In the genomic region with DNA sequence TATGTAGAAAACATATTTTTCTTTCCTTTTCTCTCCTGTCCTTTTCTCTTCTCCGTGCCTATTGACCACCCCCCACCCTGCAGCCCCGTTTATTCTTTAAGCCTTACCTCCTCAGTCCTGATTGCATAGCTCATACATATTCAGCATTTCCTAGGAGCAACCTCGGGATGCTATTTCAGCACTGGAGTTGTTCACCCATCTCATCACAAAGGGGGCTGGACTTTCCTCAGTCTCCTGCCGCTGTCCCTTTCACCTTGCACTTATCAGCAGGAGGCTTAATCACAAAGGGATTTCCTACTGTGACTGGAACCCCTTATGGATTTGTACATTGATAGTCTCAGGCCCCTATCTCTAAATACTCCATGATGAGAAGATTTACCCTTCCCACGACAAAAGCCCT, we compare ENCODE assay signal across 23 mouse cellular contexts. TPM values are rescaled to one million over a fixed set of nuclear protein-coding genes. Genes with fewer than 3 reads are reported as not detected.
DNase-seq lines count a peak whose midpoint lies in the region; ATAC-seq and TF ChIP-seq lines count a peak whose summit lies in the region.
"Had no signal": no experiment of that assay in that cellular context is flagged by ENCODE, and none has a peak within 500 bp of the region (broad histone marks: within the 10 kb centered on the region; RNA-seq: fewer than 3 reads in every experiment).

No protein-coding gene starts in this region.

- H3K4me2 ChIP-seq in forebrain, embryonic 11.5 days (ENCODE audit: low read depth, low read length, severe bottlenecking) = peak overlapping the region; percentile 24; the same call in 1 of the 2 replicates
- no peak overlapping the region for H3K4me2 ChIP-seq in forebrain, postnatal 0 days (ENCODE audit: low read depth)
- peak overlapping the region; percentile 12 for H3K4me2 ChIP-seq in midbrain, embryonic 13.5 days (replicated peaks)
- H3K4me2 ChIP-seq in neural tube, embryonic 12.5 days (replicated peaks) = no peak overlapping the region; the same call in 1 of the 2 replicates
- H3K4me2 ChIP-seq: heart, embryonic 15.5 days had no signal

- peak overlapping the region; percentile 57; the same call in 1 of the 2 replicates for H3K27ac ChIP-seq in forebrain, embryonic 11.5 days (ENCODE audit: low read depth, low read length)
- H3K27ac ChIP-seq in forebrain, postnatal 0 days (ENCODE audit: low read depth, low read length) = no peak overlapping the region
- peak overlapping the region; percentile 65; the same call in 1 of the 2 replicates for H3K27ac ChIP-seq in midbrain, embryonic 13.5 days
- H3K27ac ChIP-seq in midbrain, embryonic 10.5 days (replicated peaks) = no peak overlapping the region
- 0 out of 2 replicates have a peak overlapping the region, but pooled peaks have one; percentile 4 for H3K27ac ChIP-seq in neural tube, embryonic 12.5 days
- H3K27ac ChIP-seq: heart, adult 2 months; heart, embryonic 15.5 days; limb, embryonic 10.5 days had no signal

- peaks cover 42% of the 10 kb centered on the region for H3K4me1 ChIP-seq in forebrain, embryonic 11.5 days (replicated peaks; ENCODE audit: control insufficient read depth, insufficient read depth, low read length)
- peaks cover 12% of the 10 kb centered on the region; the same call in 1 of the 2 replicates for H3K4me1 ChIP-seq in forebrain, postnatal 0 days (ENCODE audit: insufficient read depth)
- H3K4me1 ChIP-seq in midbrain, embryonic 13.5 days (replicated peaks) = peaks cover 57% of the 10 kb centered on the region
- H3K4me1 ChIP-seq in midbrain, embryonic 10.5 days = peaks cover 55% of the 10 kb centered on the region
- peaks cover 44% of the 10 kb centered on the region for H3K4me1 ChIP-seq in neural tube, embryonic 12.5 days

- H3K27me3 ChIP-seq in forebrain, embryonic 11.5 days (ENCODE audit: control insufficient read depth, insufficient read depth, low read length) = peaks cover 11% of the 10 kb centered on the region
- H3K27me3 ChIP-seq in forebrain, postnatal 0 days (ENCODE audit: insufficient read depth, low read length) = no peaks in the 10 kb centered on the region; the same call in 1 of the 2 replicates
- H3K27me3 ChIP-seq in midbrain, embryonic 13.5 days = peaks cover 61% of the 10 kb centered on the region
- H3K27me3 ChIP-seq in midbrain, embryonic 10.5 days (ENCODE audit: low read depth, poor library complexity, severe bottlenecking) = peaks cover 95% of the 10 kb centered on the region
- H3K27me3 ChIP-seq in neural tube, embryonic 12.5 days (replicated peaks) = peaks cover 65% of the 10 kb centered on the region

- no peak overlapping the region for H3K9ac ChIP-seq in forebrain, embryonic 11.5 days (ENCODE audit: low read length)
- H3K9ac ChIP-seq in forebrain, postnatal 0 days = no peak overlapping the region
- no peak overlapping the region for H3K9ac ChIP-seq in midbrain, embryonic 13.5 days (replicated peaks)
- H3K9ac ChIP-seq in neural tube, embryonic 12.5 days = no peak overlapping the region
- H3K9ac ChIP-seq: heart, embryonic 15.5 days; liver, postnatal 0 days had no signal

- no peaks in the 10 kb centered on the region for H3K36me3 ChIP-seq in forebrain, embryonic 11.5 days (ENCODE audit: control insufficient read depth, insufficient read depth, low read length)
- H3K36me3 ChIP-seq in forebrain, postnatal 0 days (ENCODE audit: insufficient read depth) = no peaks in the 10 kb centered on the region
- no peaks in the 10 kb centered on the region for H3K36me3 ChIP-seq in midbrain, embryonic 13.5 days
- no peaks in the 10 kb centered on the region for H3K36me3 ChIP-seq in midbrain, embryonic 10.5 days
- no peaks in the 10 kb centered on the region for H3K36me3 ChIP-seq in neural tube, embryonic 12.5 days
- H3K36me3 ChIP-seq: heart, embryonic 15.5 days; limb, embryonic 10.5 days had no signal

- no peak for TF ChIP-seq CTCF in forebrain, postnatal 0 days (IDR thresholded peaks at IDR 0.05; ENCODE audit: low read depth)

- no peak for ATAC-seq in forebrain, embryonic 11.5 days (replicated peaks; ENCODE audit: low FRiP score)
- no peak for ATAC-seq in forebrain, postnatal 0 days
- no peak for ATAC-seq in midbrain, embryonic 13.5 days
- ATAC-seq in neural tube, embryonic 12.5 days (ENCODE audit: low FRiP score, low read depth) = no peak
- ATAC-seq: liver, postnatal 0 days had no signal

- DNase-seq in forebrain, embryonic 11.5 days (ENCODE audit: low spot score) = no peak
- DNase-seq in forebrain, postnatal 0 days = no peak
- DNase-seq in midbrain, embryonic 10.5 days (ENCODE audit: low spot score) = no peak
- peak; percentile 72 for DNase-seq in R1 (ENCODE audit: low read depth, low spot score)
- DNase-seq in adrenal gland, postnatal 14 days = no peak
- DNase-seq: cerebellum, adult 8-10 months; gastrocnemius, postnatal 10 days; heart, adult 2 months; heart, postnatal 4 days; kidney, adult 9 months; kidney, postnatal 36 days; liver, postnatal 0 days; lung, postnatal 14 days; right cerebral cortex, adult 18-20 months; thymus, postnatal 25 days had no signal

- H3K4me3 ChIP-seq in forebrain, embryonic 11.5 days (ENCODE audit: low read depth, low read length) = no peak overlapping the region
- no peak overlapping the region for H3K4me3 ChIP-seq in forebrain, postnatal 0 days (ENCODE audit: low read depth, low read length)
- no peak overlapping the region for H3K4me3 ChIP-seq in midbrain, embryonic 13.5 days (replicated peaks)
- no peak overlapping the region for H3K4me3 ChIP-seq in midbrain, embryonic 10.5 days
- no peak overlapping the region for H3K4me3 ChIP-seq in neural tube, embryonic 12.5 days
- H3K4me3 ChIP-seq: heart, adult 2 months; heart, embryonic 15.5 days; limb, embryonic 10.5 days; megakaryocyte, embryonic 14.5 days; myocyte had no signal

- H3K9me3 ChIP-seq in forebrain, embryonic 11.5 days (ENCODE audit: control insufficient read depth, low read length) = no peaks in the 10 kb centered on the region
- no peaks in the 10 kb centered on the region for H3K9me3 ChIP-seq in forebrain, postnatal 0 days (ENCODE audit: low read length)
- H3K9me3 ChIP-seq in midbrain, embryonic 13.5 days = no peaks in the 10 kb centered on the region
- H3K9me3 ChIP-seq in midbrain, embryonic 10.5 days (replicated peaks) = no peaks in the 10 kb centered on the region
- no peaks in the 10 kb centered on the region for H3K9me3 ChIP-seq in neural tube, embryonic 12.5 days
- H3K9me3 ChIP-seq: heart, embryonic 15.5 days; limb, embryonic 10.5 days; megakaryocyte, embryonic 14.5 days had no signal

- WGBS in forebrain, embryonic 11.5 days = under 1% methylated on average over 5 of the region's 5 CpGs
- WGBS in forebrain, postnatal 0 days = 6% methylated on average over 5 of the region's 5 CpGs
- WGBS in midbrain, embryonic 13.5 days = under 1% methylated on average over 5 of the region's 5 CpGs
- 1% methylated on average over 5 of the region's 5 CpGs for WGBS in midbrain, embryonic 10.5 days
- under 1% methylated on average over 5 of the region's 5 CpGs for WGBS in neural tube, embryonic 12.5 days

RNA-seq across cellular contexts. Expression of a gene that starts 19.4 kb away (rescaled TPM):
- polyA plus RNA-seq in forebrain, embryonic 11.5 days (2014; fragmentation: Nextera tagmentation; extraction: Ambion mirVana) = 19.5 and 19.6 TPM in 2 replicates
- 1.2 and 1.9 TPM in 2 replicates for total RNA-seq in forebrain, postnatal 0 days (2014; rRNA removed)
- 0.48 and 1.5 TPM in 2 replicates for polyA plus RNA-seq in forebrain, postnatal 0 days (2015; fragmentation: Nextera tagmentation; extraction: Ambion mirVana)
- 20.5 and 22.4 TPM in 2 replicates for polyA plus RNA-seq in midbrain, embryonic 13.5 days (2015; fragmentation: Nextera tagmentation; extraction: Ambion mirVana)
- 13.1 and 36.6 TPM in 2 replicates for polyA plus RNA-seq in midbrain, embryonic 10.5 days (2016; fragmentation: Nextera tagmentation; extraction: Ambion mirVana)
- polyA plus RNA-seq in neural tube, embryonic 12.5 days (2016; fragmentation: Nextera tagmentation; extraction: Ambion mirVana) = 124 and 127 TPM in 2 replicates
- total RNA-seq in adrenal gland, postnatal 14 days (2021) = 0.30 and 0.53 TPM in 2 replicates
- total RNA-seq: heart, adult 2 months; liver, adult 2 months had no signal
- polyA plus RNA-seq: intestine, embryonic 14.5 days had no signal

RNA-seq across cellular contexts. Expression of a gene that starts 36.7 kb away (rescaled TPM):
- polyA plus RNA-seq in forebrain, embryonic 11.5 days (2014; fragmentation: Nextera tagmentation; extraction: Ambion mirVana) = 45.2 and 45.3 TPM in 2 replicates
- 43.3 and 122 TPM in 2 replicates for total RNA-seq in forebrain, postnatal 0 days (2014; rRNA removed)
- polyA plus RNA-seq in forebrain, postnatal 0 days (2015; fragmentation: Nextera tagmentation; extraction: Ambion mirVana) = 15.3 and 19.5 TPM in 2 replicates
- 36.5 and 39.5 TPM in 2 replicates for polyA plus RNA-seq in midbrain, embryonic 13.5 days (2015; fragmentation: Nextera tagmentation; extraction: Ambion mirVana)
- polyA plus RNA-seq in midbrain, embryonic 10.5 days (2016; fragmentation: Nextera tagmentation; extraction: Ambion mirVana) = 33.0 and 33.6 TPM in 2 replicates
- polyA plus RNA-seq in neural tube, embryonic 12.5 days (2016; fragmentation: Nextera tagmentation; extraction: Ambion mirVana) = 49.2 and 49.4 TPM in 2 replicates
- 21.9 and 22.5 TPM in 2 replicates for total RNA-seq in adrenal gland, postnatal 14 days (2021)

RNA-seq across cellular contexts. Expression of a gene that starts 50.7 kb away (rescaled TPM):
- 6.6 and 7.0 TPM in 2 replicates for polyA plus RNA-seq in forebrain, embryonic 11.5 days (2014; fragmentation: Nextera tagmentation; extraction: Ambion mirVana)
- total RNA-seq in forebrain, postnatal 0 days (2014; rRNA removed) = 4.1 and 9.6 TPM in 2 replicates
- polyA plus RNA-seq in forebrain, postnatal 0 days (2015; fragmentation: Nextera tagmentation; extraction: Ambion mirVana) = 3.1 and 3.3 TPM in 2 replicates
- polyA plus RNA-seq in midbrain, embryonic 13.5 days (2015; fragmentation: Nextera tagmentation; extraction: Ambion mirVana) = 4.0 and 4.9 TPM in 2 replicates
- 5.6 and 6.0 TPM in 2 replicates for polyA plus RNA-seq in midbrain, embryonic 10.5 days (2016; fragmentation: Nextera tagmentation; extraction: Ambion mirVana)
- polyA plus RNA-seq in neural tube, embryonic 12.5 days (2016; fragmentation: Nextera tagmentation; extraction: Ambion mirVana) = 9.9 and 10.1 TPM in 2 replicates
- total RNA-seq in adrenal gland, postnatal 14 days (2021) = 30.9 and 37.3 TPM in 2 replicates
- polyA plus RNA-seq: myocyte had no signal

Comparison
In these comparisons a context has a peak if more than half of its experiments do, and no peak if none do; other contexts are left out.
1. H3K27ac ChIP-seq: peak in forebrain, embryonic 11.5 days (single experiment), midbrain, embryonic 13.5 days (single experiment) and neural tube, embryonic 12.5 days (single experiment); none in forebrain, postnatal 0 days (single experiment) and midbrain, embryonic 10.5 days (single experiment).
2. H3K4me2 ChIP-seq: peak in forebrain, embryonic 11.5 days (single experiment) and midbrain, embryonic 13.5 days (single experiment); none in forebrain, postnatal 0 days (single experiment) and neural tube, embryonic 12.5 days (single experiment).